Mouse (Mus musculus): ENCODE data around the gene Slc38a4. TPM values are rescaled to one million over a fixed set of nuclear protein-coding genes. Genes with fewer than 3 reads are reported as not detected.
A peak's percentile ranks its signal among the peaks of the same experiment; 100 is the strongest.

Gene Slc38a4
- polyA plus RNA-seq, 1 experiment from 2014 or later, result 63.0 TPM

GRCm38 (mm10) chr15:96954389-96954788 is 101.4 kb downstream of the Slc38a4 start:
- H3K4me1 ChIP-seq (ENCODE audit: control insufficient read depth, insufficient read depth, low read length), result peaks cover 10% of the 10 kb centered on the region; the same call in 1 of the 2 replicates
- no peak overlapping the region for H3K4me2 ChIP-seq (ENCODE audit: low read depth, low read length)
- H3K9me3 ChIP-seq (replicated peaks; ENCODE audit: control insufficient read depth, low read length), result no peaks in the 10 kb centered on the region
- no peak for ATAC-seq (ENCODE audit: insufficient read depth, low FRiP score)
- no peak overlapping the region for H3K9ac ChIP-seq (ENCODE audit: low read length)
- H3K27me3 ChIP-seq (ENCODE audit: control insufficient read depth, insufficient read depth, low read length), result no peaks in the 10 kb centered on the region
- H3K36me3 ChIP-seq (ENCODE audit: control insufficient read depth, insufficient read depth, low read length), result no peaks in the 10 kb centered on the region
- H3K27ac ChIP-seq (ENCODE audit: low read length), result no peak overlapping the region
- whole genome bisulfite sequencing, result 81% methylated on average over 6 of the region's 6 CpGs
- no peak overlapping the region for H3K4me3 ChIP-seq (replicated peaks; ENCODE audit: low read length)

DNA sequence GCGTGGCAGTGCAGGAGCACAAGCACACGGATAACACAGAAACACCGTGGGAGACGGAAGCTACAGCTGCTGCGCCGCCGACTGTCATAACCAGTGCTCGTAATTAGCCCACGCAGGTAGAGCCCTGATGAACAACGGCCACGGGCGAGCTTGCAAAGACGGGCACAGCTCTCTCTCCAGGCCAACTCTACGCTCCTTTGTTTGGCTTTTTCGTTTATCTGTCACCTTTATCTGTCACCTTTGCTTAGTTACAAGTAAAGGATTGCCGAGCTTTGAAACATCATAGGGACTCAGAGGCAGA is 101.9 kb downstream of the Slc38a4 start:
- H3K9me3 ChIP-seq (replicated peaks; ENCODE audit: control insufficient read depth, low read length), result no peaks in the 10 kb centered on the region
- 39% methylated on average over 16 of the region's 16 CpGs for WGBS
- no peaks in the 10 kb centered on the region for H3K36me3 ChIP-seq (ENCODE audit: control insufficient read depth, insufficient read depth, low read length)
- H3K27ac ChIP-seq (ENCODE audit: low read length), result no peak overlapping the region
- ATAC-seq (ENCODE audit: insufficient read depth, low FRiP score), result no peak
- H3K4me2 ChIP-seq (ENCODE audit: low read depth, low read length), result peak overlapping the region; percentile 64
- H3K4me1 ChIP-seq (ENCODE audit: control insufficient read depth, insufficient read depth, low read length), result peaks cover 10% of the 10 kb centered on the region; the same call in 1 of the 2 replicates
- peak overlapping the region; percentile 65 for H3K9ac ChIP-seq (ENCODE audit: low read length)
- peak overlapping the region; percentile 37 for H3K4me3 ChIP-seq (replicated peaks; ENCODE audit: low read length)
- H3K27me3 ChIP-seq (ENCODE audit: control insufficient read depth, insufficient read depth, low read length), result no peaks in the 10 kb centered on the region

DNA sequence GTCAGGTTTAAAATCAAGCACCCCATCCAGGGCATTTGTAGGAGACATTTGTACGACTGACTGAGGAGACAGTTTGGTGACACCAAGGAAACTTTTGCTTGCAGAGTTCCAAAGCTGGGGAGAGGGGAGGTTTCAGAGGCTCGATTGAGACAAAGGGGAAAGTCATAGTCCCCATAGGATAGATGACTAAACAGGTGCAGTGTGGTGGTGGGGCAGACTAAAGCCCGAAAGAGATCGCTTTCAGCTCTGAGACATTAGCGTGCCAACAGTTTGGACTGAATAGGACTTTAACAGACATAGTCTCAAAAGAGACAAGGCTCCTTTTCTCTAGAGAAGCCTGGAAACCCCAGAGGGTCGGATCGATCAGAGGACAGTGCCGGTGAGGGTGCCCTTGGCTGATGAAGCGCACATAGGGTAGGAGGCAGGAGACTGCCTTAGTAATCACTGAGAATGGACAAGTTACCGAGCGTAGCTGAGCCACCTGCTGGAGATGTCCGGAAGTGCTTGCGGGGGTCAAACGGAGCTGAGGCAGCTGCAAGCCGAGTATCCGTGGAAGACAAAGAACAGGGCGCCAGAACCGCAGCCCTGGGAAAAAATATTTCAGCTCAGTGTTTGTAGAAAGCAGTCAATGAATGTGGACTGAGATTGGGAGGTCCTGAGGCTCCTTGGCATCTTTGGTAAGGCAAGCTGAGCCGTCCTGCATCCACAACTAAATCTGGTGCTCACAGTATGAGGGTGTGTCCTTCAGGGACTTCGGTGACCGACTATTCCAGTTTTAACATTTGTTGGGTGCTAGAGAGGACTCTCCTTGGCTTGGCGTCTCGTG is 102.4 kb downstream of the Slc38a4 start:
- Histone ChIP-seq H3K4me2 (ENCODE audit: low read depth, low read length) (peak overlapping the region; percentile 64), H3K9me3 (replicated peaks; ENCODE audit: control insufficient read depth, low read length) (no peaks in the 10 kb centered on the region), H3K9ac (ENCODE audit: low read length) (peak overlapping the region; percentile 65), H3K27ac (ENCODE audit: low read length) (no peak overlapping the region), H3K27me3 (ENCODE audit: control insufficient read depth, insufficient read depth, low read length) (no peaks in the 10 kb centered on the region), H3K4me3 (replicated peaks; ENCODE audit: low read length) (peak overlapping the region; percentile 37), H3K36me3 (ENCODE audit: control insufficient read depth, insufficient read depth, low read length) (no peaks in the 10 kb centered on the region), H3K4me1 (ENCODE audit: control insufficient read depth, insufficient read depth, low read length) (peaks cover 10% of the 10 kb centered on the region; the same call in 1 of the 2 replicates)
- WGBS, result 21% methylated on average over 23 of the region's 23 CpGs
- ATAC-seq (ENCODE audit: insufficient read depth, low FRiP score), result peak; percentile 72; the same call in 1 of the 2 replicates

DNA sequence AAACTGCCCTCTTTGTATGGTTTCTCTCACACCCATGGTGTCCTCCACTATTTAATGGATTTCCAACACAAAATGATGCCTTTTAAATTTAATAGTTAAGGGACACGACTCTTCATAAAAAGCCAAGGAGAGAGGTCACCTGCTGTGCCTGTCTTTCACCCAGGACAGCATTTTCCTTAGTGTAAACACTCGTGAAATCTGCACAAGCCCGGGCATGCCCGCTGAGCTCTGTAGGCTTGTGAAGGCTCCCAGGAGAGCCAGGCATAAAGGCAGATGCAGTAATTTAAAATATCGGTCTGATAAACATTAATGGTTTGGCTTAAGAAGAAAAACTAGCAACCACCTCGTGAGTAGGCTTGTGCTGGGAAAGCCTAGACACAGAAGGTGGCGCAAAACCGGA is 103.3 kb downstream of the Slc38a4 start:
- Histone ChIP-seq H3K27ac (ENCODE audit: low read length) (no peak overlapping the region), H3K27me3 (ENCODE audit: control insufficient read depth, insufficient read depth, low read length) (no peaks in the 10 kb centered on the region), H3K9me3 (replicated peaks; ENCODE audit: control insufficient read depth, low read length) (no peaks in the 10 kb centered on the region), H3K4me1 (ENCODE audit: control insufficient read depth, insufficient read depth, low read length) (peaks cover 10% of the 10 kb centered on the region; the same call in 1 of the 2 replicates), H3K4me2 (ENCODE audit: low read depth, low read length) (no peak overlapping the region), H3K9ac (ENCODE audit: low read length) (no peak overlapping the region), H3K4me3 (replicated peaks; ENCODE audit: low read length) (no peak overlapping the region), H3K36me3 (ENCODE audit: control insufficient read depth, insufficient read depth, low read length) (no peaks in the 10 kb centered on the region)
- WGBS, result 48% methylated on average over 8 of the region's 8 CpGs
- no peak for ATAC-seq (ENCODE audit: insufficient read depth, low FRiP score)

DNA sequence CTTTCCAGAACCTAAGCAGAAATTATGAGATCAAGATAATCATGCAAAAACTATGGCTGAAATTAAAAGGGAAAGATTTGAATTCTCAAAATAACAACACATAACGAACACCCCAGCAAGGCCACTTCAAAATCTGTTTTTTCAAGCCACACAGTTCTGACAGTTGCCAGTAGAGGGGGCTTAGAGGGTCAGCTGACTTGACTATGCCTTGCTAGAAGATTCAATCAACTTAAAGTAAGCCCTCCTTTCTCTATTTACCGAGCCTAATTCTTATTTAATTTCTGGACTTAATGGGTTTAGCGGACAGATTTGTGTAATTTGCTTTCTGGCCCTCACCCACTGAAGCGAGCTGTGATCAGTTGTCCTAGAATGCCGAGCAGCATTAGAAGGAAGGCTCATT is 104.0 kb downstream of the Slc38a4 start:
- H3K27me3 ChIP-seq (ENCODE audit: control insufficient read depth, insufficient read depth, low read length), result no peaks in the 10 kb centered on the region
- ATAC-seq (ENCODE audit: insufficient read depth, low FRiP score), result no peak
- 58% methylated on average over 5 of the region's 5 CpGs for WGBS
- H3K36me3 ChIP-seq (ENCODE audit: control insufficient read depth, insufficient read depth, low read length), result no peaks in the 10 kb centered on the region
- peaks cover 10% of the 10 kb centered on the region; the same call in 1 of the 2 replicates for H3K4me1 ChIP-seq (ENCODE audit: control insufficient read depth, insufficient read depth, low read length)
- H3K4me2 ChIP-seq (ENCODE audit: low read depth, low read length), result no peak overlapping the region
- H3K4me3 ChIP-seq (replicated peaks; ENCODE audit: low read length), result no peak overlapping the region
- no peak overlapping the region for H3K27ac ChIP-seq (ENCODE audit: low read length)
- no peak overlapping the region for H3K9ac ChIP-seq (ENCODE audit: low read length)
- no peaks in the 10 kb centered on the region for H3K9me3 ChIP-seq (replicated peaks; ENCODE audit: control insufficient read depth, low read length)

- WGBS, result 60% methylated on average over 6 of the region's 6 CpGs
- ATAC-seq (ENCODE audit: insufficient read depth, low FRiP score), result no peak
Observed at GRCm38 (mm10) chr15:96948471-96948870, 107.3 kb downstream of the Slc38a4 start.

More at GRCm38 (mm10) chr15:96948471-96948870, 107.3 kb downstream of the Slc38a4 start:
- no peak overlapping the region for H3K4me2 ChIP-seq (ENCODE audit: low read depth, low read length)
- no peak overlapping the region for H3K9ac ChIP-seq (ENCODE audit: low read length)
- H3K9me3 ChIP-seq (replicated peaks; ENCODE audit: control insufficient read depth, low read length), result no peaks in the 10 kb centered on the region
- H3K36me3 ChIP-seq (ENCODE audit: control insufficient read depth, insufficient read depth, low read length), result no peaks in the 10 kb centered on the region
- no peak overlapping the region for H3K4me3 ChIP-seq (replicated peaks; ENCODE audit: low read length)
- peaks cover 4% of the 10 kb centered on the region; the same call in 1 of the 2 replicates for H3K4me1 ChIP-seq (ENCODE audit: control insufficient read depth, insufficient read depth, low read length)
- H3K27ac ChIP-seq (ENCODE audit: low read length), result no peak overlapping the region
- no peaks in the 10 kb centered on the region for H3K27me3 ChIP-seq (ENCODE audit: control insufficient read depth, insufficient read depth, low read length)

Other genes starting within 250 kb of the Slc38a4 start
- 2.1 and 2.9 TPM in 2 replicates for gene Pced1b, start 191.2 kb upstream of the Slc38a4 start, polyA plus RNA-seq (2015; fragmentation: Nextera tagmentation; extraction: Ambion mirVana)
- gene Amigo2, start 191.3 kb upstream of the Slc38a4 start, polyA plus RNA-seq (2015; fragmentation: Nextera tagmentation; extraction: Ambion mirVana), result 3.3 and 3.9 TPM in 2 replicates

All from stomach, embryonic 16.5 days (tissue).